Mouse (Mus musculus): Measurements from ENCODE around the gene Ssmem1. TPM values are rescaled to one million over a fixed set of nuclear protein-coding genes. Genes with fewer than 3 reads are reported as not detected.

Ssmem1 gene
- total RNA-seq, 1 experiment: 0.58 TPM

DNA sequence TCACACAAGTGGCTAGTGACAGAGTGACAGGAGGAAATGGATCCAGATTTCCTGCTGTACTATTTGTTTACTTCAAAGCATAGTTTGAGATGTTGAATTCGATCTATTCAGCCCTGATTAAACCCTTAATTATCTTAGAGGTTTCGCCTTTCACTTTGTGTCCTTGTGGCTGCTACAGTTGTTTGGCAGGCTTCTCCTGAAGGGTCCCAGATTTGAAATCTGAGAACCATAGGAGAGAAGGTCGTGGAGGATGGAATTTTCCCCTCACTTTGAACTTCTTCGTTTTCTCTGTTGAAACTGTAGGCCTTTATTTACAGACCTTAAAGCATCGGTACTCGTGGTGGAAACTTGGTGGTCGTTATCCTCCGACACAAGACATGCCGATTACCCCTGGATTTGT is 4.6 kb downstream of the Ssmem1 start:
- TF ChIP-seq ZNF384 (IDR thresholded peaks at IDR 0.05; ENCODE audit: low read depth, low read length) (no peak), HCFC1 (IDR thresholded peaks at IDR 0.05; ENCODE audit: borderline replicate concordance, insufficient read depth, low read length) (no peak), ZC3H11A (IDR thresholded peaks at IDR 0.05; ENCODE audit: borderline replicate concordance, low read depth, low read length) (no peak), CHD2 (IDR thresholded peaks at IDR 0.05; ENCODE audit: low read depth, low read length) (no peak), MAFK (IDR thresholded peaks at IDR 0.05; ENCODE audit: insufficient read depth, low read depth, low read length) (no peak)
- Histone ChIP-seq H3K9ac (ENCODE audit: insufficient read depth, low read depth, low read length, poor library complexity, severe bottlenecking) (no peak overlapping the region), H3K36me3 (ENCODE audit: control insufficient read depth, insufficient read depth, low read length, poor library complexity, severe bottlenecking) (no peaks in the 10 kb centered on the region), H3K9me3 (ENCODE audit: control insufficient read depth, insufficient read depth, low read depth, low read length) (no peaks in the 10 kb centered on the region), H3K4me3 (ENCODE audit: insufficient read depth in 1 of 2, low read depth in 1 of 2, low read length in 2 of 2, poor library complexity in 1 of 2, severe bottlenecking in 1 of 2) (no peak overlapping the region), H3K27ac (ENCODE audit: insufficient read depth, low read depth, low read length, poor library complexity, severe bottlenecking) (no peak overlapping the region), H3K4me1 (ENCODE audit: control insufficient read depth in 2 of 2, insufficient read depth in 2 of 2, low read length in 2 of 2, poor library complexity in 1 of 2) (peaks cover 0 to 3% of the 10 kb centered on the region in 2 experiments; a peak in 2 of 4 replicates)
- in situ Hi-C loops (cut with MboI; ENCODE audit: low sequenced_read_pairs in 2 of 2, unreplicated experiment in 2 of 2): no loop called here
- DNase-seq (ENCODE audit: low read depth, low spot score): no peak

DNA sequence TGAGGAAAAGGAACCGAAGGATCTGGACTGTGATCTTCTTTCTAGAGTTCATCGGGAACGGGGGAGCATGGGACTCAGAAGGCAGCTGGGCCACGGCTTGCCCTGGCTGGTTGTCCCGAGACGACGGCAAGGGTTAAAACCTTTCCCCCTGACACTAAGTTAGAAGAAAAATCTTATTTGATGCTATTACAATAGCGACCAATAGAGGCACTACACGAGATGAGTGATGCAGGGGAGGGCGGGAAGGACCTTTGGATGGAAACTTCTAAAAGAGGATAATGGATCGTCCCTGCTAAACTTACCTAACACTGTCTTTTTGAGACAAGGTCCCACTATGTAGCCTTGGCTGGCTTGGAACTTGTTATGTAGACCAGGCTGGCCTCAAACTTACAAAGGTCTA is 10.8 kb downstream of the Ssmem1 start:
- Histone ChIP-seq H3K4me3 (ENCODE audit: insufficient read depth in 1 of 2, low read depth in 1 of 2, low read length in 2 of 2, poor library complexity in 1 of 2, severe bottlenecking in 1 of 2) (no peak overlapping the region), H3K9ac (ENCODE audit: insufficient read depth, low read depth, low read length, poor library complexity, severe bottlenecking) (no peak overlapping the region), H3K36me3 (ENCODE audit: control insufficient read depth, insufficient read depth, low read length, poor library complexity, severe bottlenecking) (no peaks in the 10 kb centered on the region), H3K4me1 (ENCODE audit: control insufficient read depth in 2 of 2, insufficient read depth in 2 of 2, low read length in 2 of 2, poor library complexity in 1 of 2) (peaks cover 0 to 8% of the 10 kb centered on the region in 2 experiments; a peak in 2 of 4 replicates), H3K9me3 (ENCODE audit: control insufficient read depth, insufficient read depth, low read depth, low read length) (no peaks in the 10 kb centered on the region), H3K27ac (ENCODE audit: insufficient read depth, low read depth, low read length, poor library complexity, severe bottlenecking) (no peak overlapping the region)
- in situ Hi-C loops (cut with MboI; ENCODE audit: low sequenced_read_pairs in 2 of 2, unreplicated experiment in 2 of 2): no loop called here
- TF ChIP-seq MAFK (IDR thresholded peaks at IDR 0.05; ENCODE audit: insufficient read depth, low read depth, low read length) (no peak), ZNF384 (IDR thresholded peaks at IDR 0.05; ENCODE audit: low read depth, low read length) (no peak), ZC3H11A (IDR thresholded peaks at IDR 0.05; ENCODE audit: borderline replicate concordance, low read depth, low read length) (no peak), HCFC1 (IDR thresholded peaks at IDR 0.05; ENCODE audit: borderline replicate concordance, insufficient read depth, low read length) (no peak)
- DNase-seq (ENCODE audit: low read depth, low spot score): no peak

DNA sequence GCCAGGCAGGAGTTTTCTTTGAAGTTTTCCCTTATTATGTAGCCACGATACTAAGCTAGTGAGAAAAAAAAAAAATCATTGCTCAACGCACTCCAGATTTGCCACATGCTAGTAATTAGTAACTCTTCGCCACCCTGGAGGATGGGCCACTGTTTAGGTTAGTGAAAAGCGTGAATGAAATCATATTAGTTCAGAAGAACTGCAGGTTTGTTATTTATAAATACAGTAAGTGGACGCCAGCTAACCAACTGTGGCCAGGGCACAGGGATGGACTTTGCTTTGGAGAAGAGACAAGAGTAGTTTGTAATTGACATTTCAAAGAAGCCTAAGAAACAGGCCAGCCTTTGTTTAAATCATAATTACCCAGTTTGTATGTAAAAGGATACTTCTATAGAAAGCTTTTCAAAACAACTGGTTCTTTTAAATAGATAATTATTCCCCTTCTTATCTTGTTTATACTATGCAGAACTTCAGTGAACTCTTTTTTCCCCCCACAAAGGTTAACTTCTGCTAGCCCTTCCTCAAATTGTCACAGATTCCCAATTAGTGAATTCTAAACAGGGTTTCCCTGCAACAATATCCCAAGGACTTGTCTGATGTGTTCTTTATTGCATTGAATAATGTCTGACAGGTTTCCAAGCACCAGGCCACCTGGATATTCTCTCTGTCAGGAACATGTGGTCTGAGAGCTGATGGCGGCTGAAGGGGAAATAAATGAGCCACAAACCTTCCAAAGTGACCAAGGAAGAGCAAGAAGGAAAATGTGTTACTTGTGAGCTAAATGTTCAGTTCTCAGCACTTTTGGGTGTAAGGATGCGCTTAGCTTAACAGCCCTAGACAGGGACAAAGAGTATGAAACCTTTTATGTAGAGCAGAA is 16.0 kb downstream of the Ssmem1 start:
- no peaks in the 10 kb centered on the region for H3K9me3 ChIP-seq (ENCODE audit: control insufficient read depth, insufficient read depth, low read depth, low read length)
- in situ Hi-C loops (cut with MboI; ENCODE audit: low sequenced_read_pairs in 2 of 2, unreplicated experiment in 2 of 2): no loop called here
- peak overlapping the region; percentile 24; the same call in 1 of the 2 replicates for H3K27ac ChIP-seq (ENCODE audit: insufficient read depth, low read depth, low read length, poor library complexity, severe bottlenecking)
- no peaks in the 10 kb centered on the region for H3K36me3 ChIP-seq (ENCODE audit: control insufficient read depth, insufficient read depth, low read length, poor library complexity, severe bottlenecking)
- no peak for DNase-seq (ENCODE audit: low read depth, low spot score)
- no peak overlapping the region for H3K4me3 ChIP-seq (ENCODE audit: insufficient read depth in 1 of 2, low read depth in 1 of 2, low read length in 2 of 2, poor library complexity in 1 of 2, severe bottlenecking in 1 of 2)
- H3K4me1 ChIP-seq (ENCODE audit: control insufficient read depth in 2 of 2, insufficient read depth in 2 of 2, low read length in 2 of 2, poor library complexity in 1 of 2): peaks cover 10 to 26% of the 10 kb centered on the region in 2 experiments; a peak in 3 of 4 replicates
- TF ChIP-seq ZNF384 (IDR thresholded peaks at IDR 0.05; ENCODE audit: low read depth, low read length) (no peak), HCFC1 (IDR thresholded peaks at IDR 0.05; ENCODE audit: borderline replicate concordance, insufficient read depth, low read length) (no peak), MAFK (IDR thresholded peaks at IDR 0.05; ENCODE audit: insufficient read depth, low read depth, low read length) (no peak)
- peak overlapping the region; percentile 43; the same call in 1 of the 2 replicates for H3K9ac ChIP-seq (ENCODE audit: insufficient read depth, low read depth, low read length, poor library complexity, severe bottlenecking)

DNA sequence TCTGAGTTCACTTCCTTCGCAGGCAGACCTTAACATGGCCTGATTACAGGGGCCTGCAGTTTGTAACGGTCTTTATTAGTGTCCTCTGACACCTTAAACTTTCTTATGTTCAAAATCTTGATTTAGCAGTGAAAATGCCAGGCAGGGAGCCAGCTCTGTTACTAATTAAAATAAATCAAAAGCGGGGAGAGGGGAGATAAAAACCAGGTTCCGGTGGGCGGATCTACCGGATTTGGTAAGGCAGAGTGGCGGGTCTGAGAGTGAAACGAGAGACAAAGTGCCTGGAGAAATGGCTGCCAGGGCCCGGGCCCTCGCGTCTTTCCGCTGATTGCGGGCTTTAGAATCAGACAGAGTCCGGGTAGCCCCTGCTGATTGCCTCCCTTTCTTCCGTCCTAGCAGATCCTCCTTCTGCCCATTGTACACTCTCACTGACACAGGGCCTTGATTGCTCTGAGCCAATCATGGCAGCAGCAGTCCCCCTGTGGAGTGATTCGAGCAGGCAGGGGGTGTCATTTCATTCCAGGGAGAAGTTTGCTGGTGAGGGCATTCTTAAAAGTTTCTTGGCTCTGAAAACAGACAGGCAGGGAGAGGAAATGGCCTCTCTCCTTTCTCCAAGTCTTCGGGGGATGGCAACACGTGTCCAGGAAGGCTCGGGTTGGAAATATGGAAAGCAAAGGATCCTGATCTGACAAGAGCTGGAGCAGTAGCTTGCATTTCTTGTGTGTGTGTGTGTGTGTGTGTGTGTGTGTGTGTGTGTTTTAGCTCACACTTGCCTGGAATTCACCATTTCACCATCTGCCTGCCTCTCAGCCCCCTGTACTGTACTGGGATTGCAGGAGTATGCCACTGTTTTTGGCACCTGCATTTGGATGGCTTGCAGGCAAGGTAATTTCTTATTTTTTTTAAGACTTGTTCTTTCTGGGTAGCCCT is 17.2 kb downstream of the Ssmem1 start:
- Histone ChIP-seq H3K9ac (ENCODE audit: insufficient read depth, low read depth, low read length, poor library complexity, severe bottlenecking) (peak overlapping the region; percentile 73), H3K4me1 (ENCODE audit: control insufficient read depth in 2 of 2, insufficient read depth in 2 of 2, low read length in 2 of 2, poor library complexity in 1 of 2) (peaks cover 10 to 26% of the 10 kb centered on the region in 2 experiments; a peak in 3 of 4 replicates), H3K9me3 (ENCODE audit: control insufficient read depth, insufficient read depth, low read depth, low read length) (no peaks in the 10 kb centered on the region), H3K36me3 (ENCODE audit: control insufficient read depth, insufficient read depth, low read length, poor library complexity, severe bottlenecking) (no peaks in the 10 kb centered on the region), H3K27ac (ENCODE audit: insufficient read depth, low read depth, low read length, poor library complexity, severe bottlenecking) (peak overlapping the region; percentile 94), H3K4me3 (ENCODE audit: insufficient read depth in 1 of 2, low read depth in 1 of 2, low read length in 2 of 2, poor library complexity in 1 of 2, severe bottlenecking in 1 of 2) (peak overlapping the region; percentile 34 to 35)
- in situ Hi-C loops (cut with MboI; ENCODE audit: low sequenced_read_pairs in 2 of 2, unreplicated experiment in 2 of 2): no loop called here
- peak; percentile 37 for DNase-seq (ENCODE audit: low read depth, low spot score)
- TF ChIP-seq ZNF384 (IDR thresholded peaks at IDR 0.05; ENCODE audit: low read depth, low read length) (no peak), HCFC1 (IDR thresholded peaks at IDR 0.05; ENCODE audit: borderline replicate concordance, insufficient read depth, low read length) (no peak), MAFK (IDR thresholded peaks at IDR 0.05; ENCODE audit: insufficient read depth, low read depth, low read length) (no peak)

Measured in ES-E14 (cell line).